Mouse (Mus musculus) MN1 (cell line): Measurements from ENCODE around the gene Il9r.

Source experiments
- DNase-seq: peaks from one replicate; pipeline ENCODE4 v3.0.0-alpha.2; 2016; ENCODE audit warnings: low spot score

The Il9r gene

DNA sequence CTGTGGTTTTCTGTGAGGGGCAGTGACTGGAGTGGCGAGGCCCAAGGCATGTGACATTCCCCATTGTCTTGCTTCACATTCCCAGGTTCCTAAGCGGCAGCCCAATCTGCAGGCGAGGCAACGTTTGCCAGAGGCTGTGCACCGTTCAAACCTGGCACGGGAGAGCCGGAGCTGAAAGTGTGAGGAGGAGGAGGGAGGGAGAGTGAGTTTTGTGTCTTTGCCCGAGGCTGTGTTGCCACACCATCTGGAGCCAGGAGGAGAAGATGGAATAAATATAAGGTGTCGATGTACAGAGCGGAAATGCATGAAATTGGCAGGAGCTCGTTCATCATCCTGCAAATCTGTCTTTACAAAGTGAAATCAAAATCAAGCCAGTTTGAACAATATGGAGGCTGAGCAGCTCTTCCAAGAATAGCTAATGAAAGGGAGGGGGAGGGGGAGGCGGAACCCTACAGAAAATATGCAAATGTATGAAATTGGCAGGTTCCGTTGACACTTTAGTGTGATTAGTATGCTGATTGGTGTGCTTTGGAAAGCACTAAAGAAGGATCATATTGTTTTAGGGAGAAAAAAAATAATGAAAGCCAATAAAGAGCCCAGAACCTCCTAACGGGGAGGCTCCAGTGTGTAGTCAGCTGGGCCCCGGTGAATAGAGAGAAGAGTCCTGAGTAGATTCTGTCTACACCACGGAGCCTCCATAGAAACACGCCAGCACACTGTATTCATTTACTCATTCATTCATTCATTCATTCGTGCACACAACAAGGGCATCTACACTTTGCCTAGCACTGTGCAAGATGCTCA lies 42.1 kb downstream of the Il9r start:
- DNase-seq, result no peak

DNA sequence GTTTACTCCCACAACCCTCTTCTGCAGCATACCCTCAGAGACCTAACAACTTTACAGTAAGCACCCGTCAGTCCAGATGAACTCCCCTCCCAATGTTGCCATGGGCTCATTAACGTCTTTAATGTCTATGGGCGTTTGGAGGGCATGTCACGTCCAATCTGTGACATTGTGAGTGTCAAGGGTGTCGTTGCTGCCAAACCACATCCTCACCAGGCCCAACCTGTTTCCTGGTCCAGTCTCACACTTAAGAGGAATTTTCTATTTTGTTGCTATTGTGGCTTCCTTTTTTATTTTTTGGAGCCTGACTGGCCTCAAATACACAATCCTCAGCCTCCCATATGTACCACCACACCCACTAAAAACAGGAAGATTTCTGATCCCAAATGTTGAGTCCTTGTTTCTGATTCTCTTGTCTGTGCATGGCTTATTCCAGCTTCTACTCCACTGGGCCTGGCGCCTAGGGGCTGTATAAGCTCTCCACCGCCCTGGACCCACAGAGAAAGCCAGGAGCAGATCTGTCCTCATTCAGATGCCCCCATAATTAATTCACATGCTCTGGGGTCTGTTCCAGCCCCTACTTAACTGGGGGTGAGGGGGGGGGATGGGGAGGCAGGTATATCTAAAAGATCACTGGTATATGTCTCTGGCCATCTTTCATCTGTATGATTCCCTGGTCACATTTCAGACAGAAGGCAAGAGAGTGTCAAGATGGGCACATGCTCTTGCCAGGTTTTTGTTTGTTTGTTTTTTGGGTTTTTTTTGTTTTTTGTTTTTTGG lies 43.0 kb downstream of the Il9r start:
- no peak for DNase-seq

DNA sequence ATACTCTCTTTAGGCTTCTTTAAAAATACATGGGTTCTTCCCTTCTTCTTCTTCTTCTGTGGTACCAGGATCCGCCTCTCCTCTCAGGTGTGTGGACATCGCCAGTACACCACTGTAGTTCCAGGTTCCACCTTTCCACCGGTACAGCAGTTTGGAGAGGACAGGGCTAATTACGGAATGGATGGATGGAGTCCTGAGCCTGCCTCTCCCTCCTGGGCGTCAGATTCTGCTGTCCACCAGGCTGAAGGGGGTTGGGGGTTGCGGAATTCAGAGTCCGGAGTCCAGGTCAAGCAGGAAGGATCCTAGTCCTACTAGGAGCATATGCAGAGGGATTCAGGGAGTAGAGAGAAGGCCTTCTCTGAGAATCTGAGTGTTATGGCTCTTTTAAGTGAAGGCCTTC lies 46.9 kb downstream of the Il9r start:
- DNase-seq, result no peak

DNA sequence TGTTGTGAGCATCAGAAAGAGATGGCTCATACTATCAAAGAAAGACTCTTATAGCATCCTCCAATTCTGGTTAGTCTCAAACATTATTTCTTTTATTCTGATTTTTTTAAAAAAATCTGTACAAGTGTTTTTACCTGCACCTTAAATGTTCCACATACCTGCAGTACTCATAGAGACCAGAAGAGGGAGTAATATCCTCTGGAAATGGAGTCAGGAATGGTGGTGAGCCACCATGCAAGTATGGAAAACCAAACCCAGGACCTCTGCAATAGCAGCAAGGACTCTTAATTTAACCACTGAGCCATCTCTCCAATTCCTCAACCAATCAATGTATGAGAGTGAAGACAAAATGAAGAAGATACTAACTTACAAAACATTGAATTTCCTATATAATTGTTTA lies 47.3 kb downstream of the Il9r start:
- DNase-seq, result no peak

DNA sequence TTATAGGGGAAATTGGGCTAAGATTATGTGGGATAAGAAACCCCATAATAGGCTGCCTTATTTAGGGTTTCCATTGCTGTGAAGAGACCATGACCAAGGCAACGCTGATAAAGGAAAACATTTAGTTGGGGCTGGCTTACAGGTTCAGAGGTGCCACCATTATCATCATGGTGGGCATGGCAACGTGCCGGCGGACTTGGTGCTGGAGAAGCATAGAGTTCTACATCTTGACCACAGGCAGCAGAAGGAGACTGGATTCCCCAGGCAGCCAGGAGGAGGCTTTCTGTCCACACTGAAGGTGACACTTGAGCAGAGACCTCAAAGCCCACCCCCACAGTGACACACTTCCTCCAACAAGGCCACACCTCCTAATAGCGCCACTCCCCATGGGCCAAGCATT lies 48.8 kb downstream of the Il9r start:
- DNase-seq, result no peak

DNA sequence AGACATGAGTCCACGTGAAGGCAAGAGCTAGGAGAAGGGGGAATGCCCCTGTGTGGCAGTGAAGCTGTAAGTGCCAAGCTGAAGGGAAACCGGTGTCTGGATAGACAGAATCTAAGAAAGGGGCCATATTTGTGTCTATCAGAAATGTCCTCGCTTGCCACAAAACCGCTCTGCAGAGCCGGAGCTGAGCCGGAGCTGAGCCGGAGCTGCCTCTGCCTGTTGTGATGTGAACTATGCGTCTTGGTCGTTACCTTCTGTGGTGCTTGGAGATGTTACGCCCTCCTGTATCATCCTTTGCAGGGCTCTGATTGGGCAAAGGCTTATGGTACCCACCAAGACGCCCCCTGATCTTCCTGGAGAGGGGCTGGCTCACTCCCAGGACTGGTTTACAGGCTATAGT lies 50.5 kb downstream of the Il9r start:
- DNase-seq, result no peak

DNA sequence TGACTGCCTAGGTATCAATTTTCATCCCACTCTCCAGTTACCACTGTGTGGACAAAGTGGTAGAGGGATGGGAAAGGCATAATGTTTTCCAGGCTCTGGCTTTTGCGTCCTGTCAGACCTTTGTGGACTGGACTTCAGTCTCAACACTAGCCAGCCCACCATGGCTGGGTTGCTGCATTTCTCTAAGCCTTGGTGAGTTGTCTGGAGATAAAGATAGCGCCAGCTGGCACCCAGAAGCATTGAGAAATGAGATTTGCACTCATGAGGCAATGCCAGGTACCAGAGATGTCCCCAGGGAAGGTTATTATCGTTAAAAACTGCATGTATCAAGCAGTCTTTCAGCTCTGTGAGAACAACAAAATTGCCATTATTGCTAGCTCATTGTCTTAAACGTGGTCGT lies 57.3 kb downstream of the Il9r start:
- DNase-seq, result peak; percentile 92

DNA sequence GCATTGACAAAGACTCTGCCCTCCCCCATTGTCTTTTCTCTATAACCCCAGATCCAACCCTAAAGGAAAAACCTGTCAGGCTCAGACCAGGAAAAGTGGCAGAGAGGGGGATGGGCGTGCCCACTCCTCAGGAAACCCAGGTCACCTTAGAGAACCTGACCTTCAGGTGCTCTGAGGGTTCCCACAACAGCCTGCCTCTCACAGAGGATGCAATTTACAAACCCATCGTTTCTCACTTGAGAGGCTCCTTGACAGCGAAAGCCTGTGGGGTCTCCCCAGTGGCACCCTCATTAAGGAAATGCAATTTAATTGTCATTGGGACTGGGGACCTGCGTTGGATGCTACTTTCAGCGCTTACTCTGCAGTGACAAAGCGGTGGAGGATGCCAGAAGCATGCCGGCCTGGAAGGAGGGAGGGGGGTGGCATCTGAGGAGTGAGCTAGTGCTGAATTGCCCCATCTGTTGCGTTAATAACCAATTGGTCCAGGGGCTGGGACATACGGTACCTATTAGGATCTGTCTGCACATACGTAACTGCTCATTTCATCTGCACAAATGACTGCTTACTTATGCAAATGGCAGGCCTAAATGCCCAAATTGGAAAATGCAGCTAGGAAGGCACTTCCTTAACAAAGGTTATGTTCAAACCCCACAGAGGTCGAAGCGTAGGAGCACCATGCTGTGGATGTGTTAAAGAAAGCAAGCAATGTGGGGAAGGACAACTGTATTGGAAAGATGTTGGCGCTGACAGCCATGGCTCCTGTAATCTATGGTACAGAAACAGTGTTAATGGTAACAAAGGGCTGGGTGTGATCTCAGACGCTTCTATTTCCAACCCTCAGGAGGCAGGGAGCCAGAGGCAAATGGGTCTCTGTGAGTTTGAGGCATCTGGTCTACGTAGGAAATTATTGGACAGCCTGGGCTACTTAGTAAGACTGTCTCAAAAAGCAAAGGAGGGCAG lies 58.2 kb downstream of the Il9r start:
- peak; percentile 47 for DNase-seq

DNA sequence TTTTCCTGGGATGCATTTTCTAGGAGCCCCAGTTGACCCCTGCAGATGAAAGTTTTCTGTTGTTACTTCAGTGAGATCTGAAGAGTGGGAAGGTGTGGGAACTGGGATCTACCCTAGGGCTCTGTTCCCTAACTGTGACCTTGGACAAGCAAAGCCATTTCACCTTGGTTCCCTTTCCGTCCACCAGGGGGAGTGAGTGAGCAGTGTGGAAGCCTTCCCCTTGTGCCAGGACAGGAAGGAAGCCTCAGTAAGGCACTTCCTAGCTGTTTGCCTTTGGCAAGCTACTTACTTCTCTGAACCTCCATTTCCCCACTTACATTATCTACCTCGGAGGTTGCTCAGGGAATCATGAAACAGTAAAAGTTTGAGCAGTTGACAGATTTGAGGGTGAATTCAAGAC lies 59.0 kb downstream of the Il9r start:
- peak; percentile 79 for DNase-seq

DNA sequence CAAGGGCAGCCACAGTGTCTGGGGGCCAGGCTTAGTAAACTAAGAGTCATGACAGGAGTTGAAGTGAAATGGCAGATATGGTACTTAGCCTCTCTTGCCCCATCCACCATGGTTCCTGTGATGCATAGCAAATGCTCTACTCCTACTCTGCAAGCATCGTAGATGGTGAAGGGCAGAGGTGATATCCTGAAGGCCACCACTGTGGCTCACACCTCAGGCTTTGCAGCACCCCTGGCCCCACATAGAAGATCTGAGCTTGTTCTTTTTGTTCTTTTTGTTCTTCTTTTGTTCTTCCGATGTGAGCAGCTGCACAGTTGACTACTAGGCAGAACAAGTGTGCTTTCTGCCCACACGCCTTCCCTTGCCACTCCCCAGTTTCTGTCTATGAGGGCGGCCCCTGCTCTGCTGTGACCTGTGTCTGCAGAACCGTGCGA lies 60.5 kb downstream of the Il9r start:
- no peak for DNase-seq

DNA sequence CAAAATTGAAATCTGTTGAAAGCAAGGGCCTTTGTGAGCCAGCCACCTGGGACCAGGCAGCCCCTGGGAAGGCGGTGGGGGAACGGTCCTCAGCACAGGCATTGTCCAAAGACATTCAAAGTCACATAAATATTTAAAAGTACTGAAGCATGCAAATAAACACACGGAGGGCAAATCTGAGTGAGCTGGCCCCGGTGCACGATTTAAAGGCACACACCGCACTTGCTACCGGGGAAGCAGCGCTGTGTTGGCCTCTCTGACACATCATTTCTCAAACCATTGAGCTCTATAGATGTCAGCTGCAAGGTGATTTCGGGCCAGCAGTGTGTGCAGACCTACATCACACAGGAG lies 61.5 kb downstream of the Il9r start:
- DNase-seq, result no peak

DNA sequence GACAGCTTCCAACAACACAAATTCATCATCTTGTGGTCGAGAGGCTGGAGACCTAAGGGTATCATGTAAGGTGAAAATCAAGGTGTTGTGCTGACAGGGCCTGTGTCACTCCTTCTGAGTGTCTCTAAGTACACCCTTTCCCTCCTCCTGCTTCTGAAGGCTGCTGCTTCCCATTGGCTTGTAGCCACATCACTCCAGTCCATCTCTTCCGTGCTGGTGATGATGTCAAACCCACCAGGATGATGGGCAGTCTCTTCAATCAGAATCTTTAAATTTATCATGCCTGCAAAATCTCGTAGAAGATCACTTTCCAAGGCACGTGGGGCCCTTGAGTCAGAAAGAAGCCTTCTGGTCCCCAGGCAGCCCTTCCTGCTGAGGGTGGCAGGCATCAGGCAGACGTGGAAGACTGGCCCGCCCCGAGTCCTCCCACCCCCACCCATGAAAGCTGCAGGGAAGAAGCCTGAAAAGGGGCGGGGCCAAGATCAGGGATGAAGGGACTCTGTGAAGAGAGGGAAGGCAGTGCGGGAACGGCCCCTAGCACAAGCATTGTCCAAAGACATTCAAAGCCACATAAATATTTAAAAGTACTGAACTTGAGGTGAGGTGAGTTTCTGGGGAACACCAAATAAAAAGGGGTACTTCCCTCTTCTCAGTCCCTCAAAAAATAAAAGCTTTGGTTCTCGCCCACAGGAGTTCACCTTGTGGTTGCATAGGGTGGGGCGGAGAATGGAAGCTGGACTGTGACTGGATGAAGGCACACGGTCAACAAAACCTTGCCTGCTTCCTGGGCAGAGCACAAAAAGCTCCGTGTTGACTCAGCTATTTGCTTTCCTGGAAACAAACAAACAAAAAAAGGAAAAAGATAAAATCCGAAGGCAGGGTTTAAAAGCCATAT lies 62.1 kb downstream of the Il9r start:
- DNase-seq, result peak; percentile 90
